Mouse (Mus musculus) right cerebral cortex, postnatal 25 days (tissue): ENCODE data around the gene Fam229a.
"Not testable (repeated sequence)": the region's sequence is repeated elsewhere in the genome, so short reads cannot be mapped to it uniquely, and the experiment has no call there.

Source experiments
- DNase-seq: peaks from one replicate; pipeline ENCODE4 v3.0.0; 2022

Fam229a gene

GRCm38 (mm10) chr4:129528901-129529300 lies 37.9 kb downstream of the Fam229a start:
- DNase-seq: not testable (repeated sequence)

GRCm38 (mm10) chr4:129540012-129540411 lies 49.0 kb downstream of the Fam229a start:
- no peak for DNase-seq
